Mouse (Mus musculus): ENCODE results near the gene Mia2. TPM values are rescaled to one million over a fixed set of nuclear protein-coding genes. Genes with fewer than 3 reads are reported as not detected.

The Mia2 gene
- polyA plus RNA-seq, 1 experiment from 2014 or later = 131 TPM

- Histone ChIP-seq H3K4me1 (replicated peaks; ENCODE audit: control insufficient read depth, insufficient read depth, low read length) (no peaks in the 10 kb centered on the region; the same call in 1 of the 2 replicates), H3K27ac (ENCODE audit: low read depth, low read length) (no peak overlapping the region), H3K9ac (ENCODE audit: low read depth, low read length) (no peak overlapping the region), H3K27me3 (replicated peaks; ENCODE audit: control insufficient read depth, insufficient read depth, low read length) (no peaks in the 10 kb centered on the region), H3K4me2 (replicated peaks; ENCODE audit: low read depth) (no peak overlapping the region), H3K36me3 (ENCODE audit: control insufficient read depth, insufficient read depth) (peaks cover 29% of the 10 kb centered on the region), H3K9me3 (ENCODE audit: control insufficient read depth) (no peaks in the 10 kb centered on the region), H3K4me3 (ENCODE audit: low read depth, low read length) (no peak overlapping the region)
- WGBS = 70% methylated on average over 13 of the region's 13 CpGs
- ATAC-seq = no peak
- no peak for TF ChIP-seq CTCF (IDR thresholded peaks at IDR 0.05; ENCODE audit: low read depth)
These were observed 40.1 kb downstream of the Mia2 start for GRCm38 (mm10) chr12:59135533-59136300.

- Histone ChIP-seq H3K27ac (ENCODE audit: low read depth, low read length) (no peak overlapping the region), H3K27me3 (replicated peaks; ENCODE audit: control insufficient read depth, insufficient read depth, low read length) (no peaks in the 10 kb centered on the region), H3K36me3 (ENCODE audit: control insufficient read depth, insufficient read depth) (peaks cover 40% of the 10 kb centered on the region), H3K4me2 (replicated peaks; ENCODE audit: low read depth) (no peak overlapping the region), H3K9ac (ENCODE audit: low read depth, low read length) (no peak overlapping the region), H3K4me3 (ENCODE audit: low read depth, low read length) (no peak overlapping the region), H3K9me3 (ENCODE audit: control insufficient read depth) (no peaks in the 10 kb centered on the region), H3K4me1 (replicated peaks; ENCODE audit: control insufficient read depth, insufficient read depth, low read length) (no peaks in the 10 kb centered on the region; the same call in 1 of the 2 replicates)
- TF ChIP-seq CTCF (IDR thresholded peaks at IDR 0.05; ENCODE audit: low read depth) = no peak
- no peak for ATAC-seq
- WGBS = 90% methylated on average over 6 of the region's 6 CpGs
These were observed 41.4 kb downstream of the Mia2 start for GRCm38 (mm10) chr12:59137031-59137430.

GRCm38 (mm10) chr12:59139372-59139771 is 43.8 kb downstream of the Mia2 start:
- H3K36me3 ChIP-seq (ENCODE audit: control insufficient read depth, insufficient read depth) = peaks cover 49% of the 10 kb centered on the region

GRCm38 (mm10) chr12:59145130-59145529 is 49.5 kb downstream of the Mia2 start:
- Histone ChIP-seq H3K27ac (ENCODE audit: low read depth, low read length) (no peak overlapping the region), H3K9me3 (ENCODE audit: control insufficient read depth) (no peaks in the 10 kb centered on the region), H3K9ac (ENCODE audit: low read depth, low read length) (no peak overlapping the region), H3K27me3 (replicated peaks; ENCODE audit: control insufficient read depth, insufficient read depth, low read length) (no peaks in the 10 kb centered on the region), H3K4me2 (replicated peaks; ENCODE audit: low read depth) (no peak overlapping the region), H3K36me3 (ENCODE audit: control insufficient read depth, insufficient read depth) (peaks cover 60% of the 10 kb centered on the region), H3K4me3 (ENCODE audit: low read depth, low read length) (no peak overlapping the region), H3K4me1 (replicated peaks; ENCODE audit: control insufficient read depth, insufficient read depth, low read length) (no peaks in the 10 kb centered on the region; the same call in 1 of the 2 replicates)
- no peak for TF ChIP-seq CTCF (IDR thresholded peaks at IDR 0.05; ENCODE audit: low read depth)
- 0 out of 2 replicates have a peak, but pooled peaks have one; percentile 16 for ATAC-seq

More at GRCm38 (mm10) chr12:59139372-59139771, 43.8 kb downstream of the Mia2 start:
- TF ChIP-seq CTCF (IDR thresholded peaks at IDR 0.05; ENCODE audit: low read depth) = peak; percentile 61
- 63% methylated on average over 2 of the region's 2 CpGs for WGBS
- no peak overlapping the region for H3K4me2 ChIP-seq (replicated peaks; ENCODE audit: low read depth)
- H3K9ac ChIP-seq (ENCODE audit: low read depth, low read length) = no peak overlapping the region
- H3K9me3 ChIP-seq (ENCODE audit: control insufficient read depth) = no peaks in the 10 kb centered on the region
- no peak; the same call in 1 of the 2 replicates for ATAC-seq
- H3K4me1 ChIP-seq (replicated peaks; ENCODE audit: control insufficient read depth, insufficient read depth, low read length) = no peaks in the 10 kb centered on the region; the same call in 1 of the 2 replicates
- H3K4me3 ChIP-seq (ENCODE audit: low read depth, low read length) = no peak overlapping the region
- no peak overlapping the region for H3K27ac ChIP-seq (ENCODE audit: low read depth, low read length)
- no peaks in the 10 kb centered on the region for H3K27me3 ChIP-seq (replicated peaks; ENCODE audit: control insufficient read depth, insufficient read depth, low read length)

- H3K27ac ChIP-seq (ENCODE audit: low read depth, low read length) = no peak overlapping the region
- no peak overlapping the region for H3K4me2 ChIP-seq (replicated peaks; ENCODE audit: low read depth)
- H3K27me3 ChIP-seq (replicated peaks; ENCODE audit: control insufficient read depth, insufficient read depth, low read length) = no peaks in the 10 kb centered on the region
- TF ChIP-seq CTCF (IDR thresholded peaks at IDR 0.05; ENCODE audit: low read depth) = no peak
- WGBS = 64% methylated on average over 4 of the region's 4 CpGs
- H3K9ac ChIP-seq (ENCODE audit: low read depth, low read length) = no peak overlapping the region
- H3K4me3 ChIP-seq (ENCODE audit: low read depth, low read length) = no peak overlapping the region
- H3K9me3 ChIP-seq (ENCODE audit: control insufficient read depth) = no peaks in the 10 kb centered on the region
- no peak for ATAC-seq
- H3K4me1 ChIP-seq (replicated peaks; ENCODE audit: control insufficient read depth, insufficient read depth, low read length) = no peaks in the 10 kb centered on the region
- H3K36me3 ChIP-seq (ENCODE audit: control insufficient read depth, insufficient read depth) = peaks cover 65% of the 10 kb centered on the region
These were observed 54.1 kb downstream of the Mia2 start for GRCm38 (mm10) chr12:59149691-59150090.

GRCm38 (mm10) chr12:59161091-59161490 is 65.5 kb downstream of the Mia2 start:
- no peak for ATAC-seq
- no peaks in the 10 kb centered on the region for H3K9me3 ChIP-seq (ENCODE audit: control insufficient read depth)
- H3K4me3 ChIP-seq (ENCODE audit: low read depth, low read length) = no peak overlapping the region
- no peak overlapping the region for H3K27ac ChIP-seq (ENCODE audit: low read depth, low read length)
- H3K4me2 ChIP-seq (replicated peaks; ENCODE audit: low read depth) = no peak overlapping the region
- no peak for TF ChIP-seq CTCF (IDR thresholded peaks at IDR 0.05; ENCODE audit: low read depth)
- no peaks in the 10 kb centered on the region for H3K4me1 ChIP-seq (replicated peaks; ENCODE audit: control insufficient read depth, insufficient read depth, low read length)
- H3K36me3 ChIP-seq (ENCODE audit: control insufficient read depth, insufficient read depth) = peaks cover 62% of the 10 kb centered on the region
- H3K27me3 ChIP-seq (replicated peaks; ENCODE audit: control insufficient read depth, insufficient read depth, low read length) = no peaks in the 10 kb centered on the region
- no peak overlapping the region for H3K9ac ChIP-seq (ENCODE audit: low read depth, low read length)
- 45% methylated on average over 2 of the region's 2 CpGs for WGBS

Data from intestine, postnatal 0 days (tissue).